Mouse (Mus musculus): ENCODE data around the gene Ndufb4.

GRCm38 (mm10) chr16:37629011-37629410, 25.2 kb downstream of the Ndufb4 start:
- TF ChIP-seq POLR2A (IDR thresholded peaks at IDR 0.05; ENCODE audit: insufficient read depth, low read depth, low read length): no peak
- TF ChIP-seq CTCF (IDR thresholded peaks at IDR 0.05; ENCODE audit: insufficient read depth, low read depth, low read length): no peak

Data from olfactory bulb, adult 2 months (tissue).